Mouse (Mus musculus) layer of hippocampus, adult 2 months (tissue): ENCODE data around the gene Uhrf1bp1l. TPM values are rescaled to one million over a fixed set of nuclear protein-coding genes. Genes with fewer than 3 reads are reported as not detected.

Source experiments
- DNase-seq, 2 experiments: peaks; one replicate each; pipeline ENCODE4 v3.0.0; 2022; ENCODE audit warnings: low spot score in 2 of 2
- H3K27ac ChIP-seq: fragments of 200-600 bp; 2 replicates; pipeline ENCODE4 v1.8.1; 2022
- H3K4me3 ChIP-seq: fragments of 200-600 bp; 2 replicates; pipeline ENCODE4 v1.8.1; 2022; ENCODE audit warnings: mild to moderate bottlenecking
- CTCF ChIP-seq: fragments of 200-600 bp; conservative IDR thresholded peaks from 2 replicates; pipeline ENCODE4 v1.8.1; 2022; ENCODE audit warnings: antibody characterized with exemption, mild to moderate bottlenecking, moderate library complexity
- total RNA-seq, 2 experiments: library from RNA; stranded (reverse); gene quantifications; 2 replicates each; pipeline ENCODE4 v1.2.3; 2021

Gene Uhrf1bp1l
- total RNA-seq, 2 experiments from 2014 or later = 72.6 to 81.6 TPM

- TF ChIP-seq CTCF = no peak
- no peak overlapping the region for H3K4me3 ChIP-seq
- no peak overlapping the region for H3K27ac ChIP-seq
- DNase-seq = no peak
These were observed 87.5 kb downstream of the Uhrf1bp1l start for GRCm38 (mm10) chr10:89832334-89832733.

- DNase-seq = no peak
- Histone ChIP-seq H3K27ac (no peak overlapping the region), H3K4me3 (no peak overlapping the region)
- no peak for TF ChIP-seq CTCF
These were observed 88.4 kb downstream of the Uhrf1bp1l start for GRCm38 (mm10) chr10:89833166-89833565.

- H3K27ac ChIP-seq = no peak overlapping the region
- no peak for TF ChIP-seq CTCF
- DNase-seq = no peak
- H3K4me3 ChIP-seq = no peak overlapping the region
These were observed 92.7 kb downstream of the Uhrf1bp1l start for GRCm38 (mm10) chr10:89837476-89837875.

GRCm38 (mm10) chr10:89838834-89839233 is 94.0 kb downstream of the Uhrf1bp1l start:
- TF ChIP-seq CTCF = no peak
- no peak for DNase-seq
- no peak overlapping the region for H3K4me3 ChIP-seq

GRCm38 (mm10) chr10:89850951-89851350 is 106.2 kb downstream of the Uhrf1bp1l start:
- no peak for TF ChIP-seq CTCF
- no peak for DNase-seq
- H3K4me3 ChIP-seq = no peak overlapping the region
- H3K27ac ChIP-seq = no peak overlapping the region

More at GRCm38 (mm10) chr10:89838834-89839233, 94.0 kb downstream of the Uhrf1bp1l start:
- H3K27ac ChIP-seq = no peak overlapping the region

GRCm38 (mm10) chr10:89855251-89855875 is 110.6 kb downstream of the Uhrf1bp1l start:
- TF ChIP-seq CTCF = no peak
- peak; percentile 66 to 73 for DNase-seq
- no peak overlapping the region for H3K27ac ChIP-seq
- no peak overlapping the region for H3K4me3 ChIP-seq

- Histone ChIP-seq H3K4me3 (no peak overlapping the region), H3K27ac (no peak overlapping the region)
- peak; percentile 47 to 69 for DNase-seq
- no peak for TF ChIP-seq CTCF
These were observed 111.5 kb downstream of the Uhrf1bp1l start for GRCm38 (mm10) chr10:89856286-89856685.

- TF ChIP-seq CTCF = no peak
- DNase-seq = no peak
- Histone ChIP-seq H3K27ac (no peak overlapping the region), H3K4me3 (no peak overlapping the region)
These were observed 123.4 kb downstream of the Uhrf1bp1l start for GRCm38 (mm10) chr10:89868211-89868610.

GRCm38 (mm10) chr10:89868836-89869235 is 124.0 kb downstream of the Uhrf1bp1l start:
- TF ChIP-seq CTCF = no peak
- no peak for DNase-seq
- H3K27ac ChIP-seq = no peak overlapping the region
- H3K4me3 ChIP-seq = no peak overlapping the region

Other genes with a start within 250 kb of the Uhrf1bp1l start
- gene Nr1h4, start 211.4 kb upstream of the Uhrf1bp1l start, total RNA-seq = under 1 TPM in 1 of 2 experiments, not detected in 1; 0.25 TPM
- 1 to 10 TPM; 3.1 to 3.5 TPM for gene Slc17a8, start 123.7 kb upstream of the Uhrf1bp1l start, total RNA-seq
- gene Scyl2, start 58.7 kb upstream of the Uhrf1bp1l start, total RNA-seq = 10 to 100 TPM; 25.2 to 28.4 TPM
- gene Actr6, start 12.7 kb upstream of the Uhrf1bp1l start, total RNA-seq = 10 to 100 TPM; 24.8 to 25.5 TPM
- 100 to 1,000 TPM; 540 to 541 TPM for gene Anks1b, start 128.5 kb downstream of the Uhrf1bp1l start, total RNA-seq